Mouse (Mus musculus) embryo, embryonic 11.5 days (tissue): ENCODE data around the gene Fgd5.

ENCODE experiments used
- DNase-seq: peaks from one replicate; pipeline ENCODE4 v3.0.0-alpha.2; 2012; ENCODE audit warnings: low read depth, low spot score

Fgd5 gene

GRCm38 (mm10) chr6:92004806-92005205, 26.1 kb downstream of the Fgd5 start:
- no peak for DNase-seq

GRCm38 (mm10) chr6:92010895-92011294, 32.2 kb downstream of the Fgd5 start:
- DNase-seq, result no peak

DNA sequence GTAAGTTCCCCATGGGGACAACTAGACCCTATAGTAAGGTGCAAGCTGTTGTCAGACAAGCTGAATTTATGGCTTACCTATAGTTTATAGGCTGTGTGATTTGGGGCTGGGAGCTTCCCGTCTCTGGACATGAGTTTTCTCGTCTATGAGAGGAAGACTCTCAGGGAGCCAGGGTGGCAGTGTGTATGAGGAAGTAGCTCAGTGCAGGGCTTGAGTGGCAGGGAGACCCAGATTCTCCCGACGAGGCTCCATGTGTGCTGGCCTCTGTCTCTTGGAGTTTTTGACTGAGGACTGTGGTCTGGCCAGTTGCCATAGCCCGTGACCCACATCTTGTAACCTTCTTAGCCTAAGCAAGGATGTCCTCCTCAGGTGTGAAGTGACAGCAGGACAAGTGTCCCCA, 33.7 kb downstream of the Fgd5 start:
- DNase-seq, result no peak

- no peak for DNase-seq
These were observed 34.4 kb downstream of the Fgd5 start for GRCm38 (mm10) chr6:92013035-92013434.

GRCm38 (mm10) chr6:92013620-92014019, 34.9 kb downstream of the Fgd5 start:
- DNase-seq, result no peak

GRCm38 (mm10) chr6:92014936-92015335, 36.3 kb downstream of the Fgd5 start:
- no peak for DNase-seq

- DNase-seq, result no peak
These were observed 37.2 kb downstream of the Fgd5 start for GRCm38 (mm10) chr6:92015848-92016247.

DNA sequence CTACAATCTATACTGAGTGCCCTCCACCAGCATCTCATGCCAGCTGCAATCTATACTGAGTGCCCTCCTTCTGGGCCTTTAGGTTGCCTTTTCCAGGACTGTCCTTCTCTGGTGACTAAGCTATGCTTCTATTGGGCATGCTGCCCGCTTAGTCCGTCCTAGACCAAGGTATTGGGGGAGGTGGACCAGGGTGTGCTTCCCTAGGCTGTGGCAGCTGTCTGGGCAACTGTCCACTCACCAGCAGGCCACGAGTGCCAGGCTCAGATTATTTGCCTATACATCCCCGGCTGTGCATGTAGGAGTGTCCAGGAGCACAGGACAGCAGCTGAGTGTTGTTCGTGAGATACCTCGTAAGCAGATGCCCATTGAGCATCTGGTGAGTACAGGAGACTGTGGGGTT, 38.1 kb downstream of the Fgd5 start:
- no peak for DNase-seq

DNA sequence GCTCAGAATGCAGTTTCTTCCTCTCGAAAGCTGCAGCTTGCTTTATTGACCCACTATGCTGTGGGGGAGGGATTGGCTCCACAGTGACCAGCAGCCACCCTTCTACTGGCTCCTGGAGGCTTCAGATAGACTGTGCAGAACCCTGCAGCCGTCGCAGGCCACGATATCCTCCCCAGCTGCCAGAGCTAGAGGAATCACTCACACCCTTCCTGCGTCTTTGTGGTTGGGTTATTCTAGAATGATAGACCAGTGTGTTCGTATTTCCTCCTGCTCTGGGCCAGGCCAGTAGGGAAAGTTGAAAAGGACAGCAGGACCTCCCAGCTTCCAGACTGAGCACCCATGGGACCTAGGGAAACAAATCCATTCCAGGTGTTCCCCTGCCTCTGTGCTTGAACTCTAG, 39.7 kb downstream of the Fgd5 start:
- no peak for DNase-seq

GRCm38 (mm10) chr6:92021061-92021460, 42.4 kb downstream of the Fgd5 start:
- DNase-seq, result no peak

DNA sequence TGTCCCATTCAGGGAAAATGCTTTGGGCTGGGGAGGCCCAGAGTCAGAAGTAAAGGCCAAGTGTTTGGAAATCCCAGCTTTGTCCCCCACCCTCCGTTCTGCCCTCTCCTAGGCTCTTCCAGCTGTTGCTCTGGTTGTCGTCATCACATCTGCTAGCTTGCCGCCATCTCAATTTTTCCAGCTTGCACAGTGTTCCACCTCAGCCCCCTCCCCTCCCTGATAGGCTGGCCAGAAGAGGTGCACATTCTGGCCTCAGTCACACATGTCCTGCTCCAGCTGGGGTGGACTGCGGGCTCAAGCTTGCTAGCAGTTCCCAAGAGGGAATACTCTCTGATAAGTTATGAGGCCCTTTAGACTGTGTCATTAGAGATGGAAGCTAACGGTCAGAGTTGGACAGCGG, 42.8 kb downstream of the Fgd5 start:
- DNase-seq, result no peak

DNA sequence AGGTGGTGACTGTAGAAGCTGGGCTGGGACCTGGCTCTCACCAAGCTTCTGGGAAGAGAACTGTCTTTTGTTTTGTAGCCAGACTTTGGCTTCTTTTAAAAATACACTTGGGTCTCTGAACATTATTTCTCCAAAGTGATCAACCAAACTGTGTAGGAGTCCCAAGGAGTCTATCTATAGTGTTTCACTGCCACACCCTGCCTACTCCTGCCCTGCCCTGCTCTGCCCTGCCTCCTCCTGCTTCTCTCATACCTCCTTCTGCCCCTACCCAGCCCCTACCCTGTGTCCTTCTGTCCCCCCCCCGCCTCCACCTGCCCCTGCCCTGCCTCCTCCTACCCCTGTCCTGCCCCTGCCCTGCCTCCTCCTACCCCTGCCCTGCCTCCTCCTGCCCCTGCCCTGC, 46.6 kb downstream of the Fgd5 start:
- DNase-seq, result no peak

DNA sequence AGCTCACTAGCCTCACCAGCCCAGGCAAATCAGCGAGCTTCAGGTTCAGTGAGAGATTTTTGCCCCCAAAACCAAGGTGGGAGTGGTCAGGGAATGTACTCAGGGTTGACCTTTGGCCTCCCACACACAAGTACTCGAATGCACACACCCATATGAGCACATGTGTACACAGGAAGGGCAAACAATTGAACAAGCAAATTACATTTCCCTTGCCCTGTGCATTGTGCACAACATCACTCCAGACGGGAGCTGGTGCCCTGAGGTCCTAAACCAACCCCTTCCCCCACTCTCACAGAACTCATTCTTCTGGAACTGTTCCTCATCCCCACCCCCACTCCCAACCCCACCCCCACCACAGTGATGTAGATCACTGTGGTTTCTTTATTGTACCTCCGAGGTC, 48.7 kb downstream of the Fgd5 start:
- no peak for DNase-seq

GRCm38 (mm10) chr6:92030646-92031045, 52.0 kb downstream of the Fgd5 start:
- DNase-seq, result no peak

GRCm38 (mm10) chr6:92034713-92035112, 56.0 kb downstream of the Fgd5 start:
- DNase-seq, result no peak

GRCm38 (mm10) chr6:92036372-92036771, 57.7 kb downstream of the Fgd5 start:
- DNase-seq, result no peak

DNA sequence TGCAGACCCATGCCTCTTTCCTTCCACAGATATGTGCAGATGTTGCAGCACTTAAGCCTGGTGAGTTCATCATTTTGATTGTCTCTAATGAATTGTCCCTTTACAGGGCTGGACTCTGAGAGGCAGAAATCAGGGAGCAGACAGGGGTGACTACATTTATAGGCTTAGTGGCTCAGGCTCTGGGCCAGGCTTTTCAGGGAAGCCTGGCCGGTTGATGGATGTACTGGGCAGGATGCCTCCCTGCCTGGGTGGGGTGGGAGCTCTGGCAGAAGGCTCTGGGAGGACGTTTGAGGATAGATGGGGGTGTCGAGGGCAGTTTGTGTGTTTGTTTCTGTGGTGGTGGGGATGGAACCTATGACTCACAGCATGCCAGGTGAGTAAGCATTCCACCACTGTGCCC, 59.5 kb downstream of the Fgd5 start:
- DNase-seq, result no peak

DNA sequence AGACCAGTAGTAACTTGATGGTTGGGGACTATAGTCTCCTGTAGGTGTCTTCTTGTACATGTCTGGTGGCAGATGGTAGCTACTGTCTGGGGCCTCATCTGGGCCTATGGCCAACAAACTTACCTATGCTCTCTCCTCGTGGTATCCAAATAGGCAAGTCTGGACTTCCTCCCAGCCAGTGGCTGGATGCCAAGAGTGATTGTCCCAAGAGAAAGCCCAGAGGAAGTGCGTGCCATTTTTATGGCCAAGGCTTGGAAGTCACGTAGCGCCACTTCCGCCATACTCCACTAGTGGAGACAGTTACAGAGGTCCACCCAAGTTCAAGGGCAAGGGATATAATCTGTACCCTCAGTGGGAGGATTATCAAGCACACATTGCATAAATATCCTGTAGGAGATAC, 62.6 kb downstream of the Fgd5 start:
- DNase-seq, result no peak

DNA sequence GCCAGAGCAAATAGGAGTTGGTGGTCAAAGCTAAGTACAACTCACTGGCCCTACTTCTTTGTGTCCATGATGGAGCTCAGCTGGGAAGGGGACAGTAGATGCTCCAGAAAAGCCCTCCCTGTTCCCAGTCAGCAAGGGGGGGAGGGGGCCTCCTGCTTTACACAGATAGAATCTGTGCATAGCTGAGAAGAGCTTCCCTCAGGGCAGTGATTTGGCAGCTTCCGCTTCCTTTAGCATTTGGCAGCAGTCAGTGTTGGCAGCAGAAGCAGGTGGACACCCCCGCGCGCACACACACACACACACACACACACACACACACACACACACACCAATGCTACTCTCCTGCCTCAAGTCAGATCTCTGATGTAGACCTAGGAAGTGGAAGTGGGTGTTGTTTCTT, 63.4 kb downstream of the Fgd5 start:
- no peak for DNase-seq

GRCm38 (mm10) chr6:92042850-92043249, 64.2 kb downstream of the Fgd5 start:
- no peak for DNase-seq

GRCm38 (mm10) chr6:92057768-92058167, 79.1 kb downstream of the Fgd5 start:
- no peak for DNase-seq

DNA sequence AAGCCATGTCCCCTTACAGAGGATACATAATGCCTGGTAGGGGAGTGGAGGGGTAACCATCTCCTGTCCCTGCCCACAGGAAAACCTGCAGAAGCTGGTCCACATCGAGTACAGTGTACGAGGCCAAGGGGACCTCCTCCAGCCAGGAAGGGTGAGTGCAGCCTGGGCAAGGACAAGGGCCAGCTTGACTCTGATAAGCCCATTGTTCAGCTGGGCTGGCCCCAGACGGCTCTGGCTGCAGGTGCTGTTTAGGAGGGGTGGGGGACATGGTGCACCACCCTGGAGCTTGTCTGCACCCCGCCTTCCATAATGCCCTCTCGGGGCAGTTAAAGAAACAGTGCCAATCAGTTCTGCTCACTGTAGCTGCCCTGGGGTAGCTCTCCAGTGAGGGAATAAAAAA, 83.0 kb downstream of the Fgd5 start:
- DNase-seq, result no peak

DNA sequence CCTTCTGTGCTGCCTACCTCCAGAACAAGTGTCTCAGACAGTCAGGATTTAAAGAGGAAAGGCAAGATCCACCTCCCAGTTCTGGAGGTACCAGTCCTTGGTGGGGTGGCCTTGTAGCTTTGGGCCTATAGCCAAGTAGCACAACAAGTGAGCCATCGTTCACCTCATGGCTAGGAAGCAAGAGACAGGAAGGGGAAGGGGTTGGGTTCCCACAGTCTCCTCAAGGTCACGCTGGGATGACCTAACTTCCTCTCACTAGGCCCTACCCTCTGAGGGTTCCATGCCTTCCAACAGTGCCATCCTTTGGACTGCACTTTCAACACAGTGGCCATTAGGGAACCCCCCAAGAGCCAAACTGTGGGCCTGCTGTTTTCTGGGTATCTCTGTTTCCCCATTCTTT, 84.8 kb downstream of the Fgd5 start:
- DNase-seq, result no peak

- no peak for DNase-seq
These were observed 85.4 kb downstream of the Fgd5 start for GRCm38 (mm10) chr6:92064101-92064500.
